Mouse (Mus musculus) cerebellum, postnatal 14 days (tissue): ENCODE results near the gene Tars2.

Experiments used
- DNase-seq, 2 experiments: peaks; one replicate each; pipeline ENCODE4 v3.0.0; 2021; ENCODE audit warnings: mixed read lengths in 2 of 2

The Tars2 gene

DNA sequence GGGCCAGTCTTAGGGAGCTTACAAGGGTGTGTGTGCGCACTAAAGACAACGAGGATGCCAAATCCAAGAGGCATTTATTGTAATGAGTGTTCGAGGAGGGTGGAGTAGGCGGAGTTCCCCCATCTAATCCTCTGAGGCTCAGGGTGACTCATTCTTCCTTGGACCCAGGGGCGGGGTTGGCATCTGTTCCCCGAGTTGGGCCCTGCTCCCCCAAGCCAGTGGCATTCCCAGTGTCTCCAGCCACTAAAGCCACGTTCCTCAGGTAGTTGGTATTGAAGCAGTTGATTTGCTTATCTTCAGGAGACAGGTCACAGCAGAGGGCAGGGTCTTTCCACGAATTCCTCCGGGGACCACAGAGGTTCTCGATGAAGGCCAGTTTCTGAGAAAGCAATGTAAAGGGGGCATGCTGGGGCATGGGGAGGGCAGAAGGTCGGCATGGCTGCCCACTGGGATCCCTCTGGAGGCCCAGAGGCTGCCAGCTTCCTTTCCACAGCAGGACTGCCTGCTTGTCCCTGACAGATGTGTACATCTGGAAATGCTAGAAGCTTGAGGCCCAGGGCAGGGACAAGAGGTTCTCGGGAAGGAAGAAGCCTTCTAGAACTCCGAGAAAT is 25.8 kb downstream of the Tars2 start:
- no peak for DNase-seq

DNA sequence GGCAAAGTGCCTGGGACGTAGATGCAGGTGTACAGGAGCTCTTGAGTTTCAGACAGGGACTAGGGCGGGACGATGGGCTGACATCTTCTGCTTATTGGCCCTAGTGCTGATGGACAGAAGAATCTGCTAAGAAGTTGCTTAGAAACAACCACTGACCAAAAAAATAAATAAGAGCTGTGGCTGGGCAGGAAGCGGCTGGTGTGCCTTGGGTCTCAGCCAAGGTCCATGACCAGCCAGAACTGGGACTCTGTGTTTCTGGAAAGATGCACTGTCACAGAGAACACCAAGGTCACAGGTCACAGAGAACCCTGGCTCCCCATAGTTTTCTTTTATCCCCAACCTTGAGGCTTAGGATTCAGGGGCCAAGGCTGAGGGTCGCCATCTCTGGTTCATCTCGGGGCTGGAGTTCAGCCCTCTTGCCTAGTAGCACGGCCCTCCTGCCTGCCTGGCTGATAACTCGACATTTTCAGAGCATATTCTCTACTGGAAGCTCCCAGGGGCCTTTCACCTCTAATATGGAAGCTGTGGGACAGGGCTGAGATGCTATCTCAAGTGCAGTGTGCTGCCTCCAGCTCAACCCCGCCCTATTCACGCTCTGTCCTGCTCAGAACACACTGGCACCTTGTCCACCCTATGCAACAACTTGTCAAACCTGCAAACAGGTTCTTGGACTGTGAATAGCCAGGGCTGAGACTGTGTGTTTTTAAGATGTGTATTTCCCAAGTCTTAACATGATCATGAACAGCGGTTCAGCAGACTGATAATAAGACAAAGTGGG is 27.1 kb downstream of the Tars2 start:
- peak in 1 of 2 experiments; percentile 21 for DNase-seq

DNA sequence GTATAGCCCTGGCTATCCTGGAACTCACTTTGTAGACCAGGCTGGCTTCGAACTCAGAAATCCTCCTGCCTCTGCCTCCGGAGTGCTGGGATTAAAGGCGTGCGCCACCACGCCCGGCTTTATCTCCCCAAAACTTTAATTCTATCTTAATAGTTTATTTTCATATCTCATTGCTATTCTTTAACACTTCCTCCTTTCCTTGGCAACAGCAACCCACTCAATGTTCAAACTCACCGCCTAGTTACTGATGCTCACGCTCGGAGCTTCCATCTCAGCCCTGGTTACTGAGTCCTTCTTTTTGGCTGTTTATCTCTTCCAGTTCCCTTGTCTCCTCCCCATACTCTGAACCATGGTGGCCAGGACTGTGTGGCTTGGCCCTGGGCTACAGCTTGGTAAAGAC is 27.7 kb downstream of the Tars2 start:
- no peak for DNase-seq

DNA sequence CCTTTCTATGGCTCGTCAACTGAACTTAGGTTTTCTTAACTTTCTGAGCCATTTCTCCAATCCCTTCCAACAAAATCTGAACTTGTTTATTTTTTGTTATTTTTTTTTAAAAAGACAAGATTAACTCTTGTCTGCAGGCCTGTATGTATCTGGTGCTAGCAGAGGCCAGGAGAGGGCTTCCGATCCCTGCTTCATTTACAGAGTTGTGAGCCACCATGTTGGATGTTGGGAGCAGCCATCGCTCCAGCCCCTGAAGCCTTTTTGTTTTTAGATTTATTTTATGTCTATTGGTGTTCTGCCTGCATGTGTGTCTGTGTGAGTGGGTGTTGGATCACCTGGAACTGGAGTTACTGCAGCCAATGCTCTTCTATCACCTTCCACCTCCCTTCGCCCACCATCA is 28.2 kb downstream of the Tars2 start:
- no peak for DNase-seq

DNA sequence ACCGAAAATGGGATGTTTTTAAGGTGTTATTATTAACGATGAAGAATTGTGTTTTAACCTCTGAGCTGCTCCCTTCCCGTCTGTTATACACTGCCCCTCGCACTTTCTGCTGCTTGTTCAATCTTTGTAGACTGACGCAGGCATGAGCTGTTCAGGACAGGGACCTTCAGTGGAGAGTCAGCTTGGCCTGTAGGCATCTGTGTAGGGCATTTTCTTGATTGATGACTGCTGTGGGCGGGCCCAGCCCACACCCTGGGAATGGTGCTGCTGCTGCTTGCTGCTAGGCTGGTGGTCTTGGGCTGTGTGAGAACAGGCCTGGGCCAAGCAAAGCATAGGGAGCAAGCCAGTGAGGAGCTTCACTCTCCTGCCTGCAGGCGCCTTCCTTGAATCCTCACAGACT is 29.6 kb downstream of the Tars2 start:
- no peak for DNase-seq

DNA sequence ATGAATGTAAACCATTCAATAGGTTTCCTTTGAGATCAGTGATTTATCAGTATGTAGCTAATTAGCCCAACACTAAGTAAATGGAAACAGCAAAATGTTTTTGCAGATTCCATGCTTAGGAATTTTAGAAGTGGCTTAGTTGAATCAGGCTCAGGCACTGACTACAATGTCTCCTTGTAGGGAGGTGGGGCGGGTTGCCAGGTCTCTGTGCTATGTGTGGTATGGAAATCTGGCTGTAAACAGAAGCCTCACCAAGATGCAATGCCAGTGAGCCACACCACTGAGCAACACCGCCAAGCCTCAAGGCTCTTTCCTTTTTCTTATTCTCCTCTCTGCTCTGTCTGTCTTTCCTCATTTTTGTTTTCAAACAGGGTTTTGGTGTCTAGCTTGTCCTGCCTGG is 31.1 kb downstream of the Tars2 start:
- DNase-seq: no peak

DNA sequence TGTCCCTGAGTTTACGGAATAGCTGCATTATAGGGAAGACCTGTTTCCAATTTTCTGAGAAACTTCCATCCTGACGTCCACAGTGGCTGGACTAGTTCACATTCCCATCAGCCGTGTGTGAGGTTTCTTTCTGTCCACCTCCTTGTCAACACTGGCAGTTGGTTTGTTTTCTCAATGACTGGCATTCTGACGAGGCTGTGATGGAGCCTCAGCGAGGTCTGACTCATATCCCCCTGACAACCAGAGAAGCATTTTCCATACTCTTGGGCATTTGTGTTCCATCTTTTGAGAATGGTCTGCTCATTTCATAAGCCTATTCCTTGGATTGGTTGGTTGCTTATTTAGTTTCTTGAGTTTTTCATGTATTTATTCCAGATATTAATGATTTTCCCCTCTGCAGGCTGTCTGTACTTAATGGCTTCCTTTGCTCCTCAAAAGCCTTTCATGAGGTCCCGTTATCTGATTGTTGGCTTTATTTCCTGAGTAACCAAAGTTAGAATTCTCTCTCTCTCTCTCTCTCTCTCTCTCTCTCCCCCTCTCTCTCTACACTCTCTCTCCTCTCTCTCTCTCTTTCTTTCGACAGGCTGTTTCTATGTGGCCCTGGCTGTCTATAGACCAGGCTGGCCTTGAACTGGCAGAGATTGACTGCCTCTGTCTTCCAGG is 33.2 kb downstream of the Tars2 start:
- no peak for DNase-seq

DNA sequence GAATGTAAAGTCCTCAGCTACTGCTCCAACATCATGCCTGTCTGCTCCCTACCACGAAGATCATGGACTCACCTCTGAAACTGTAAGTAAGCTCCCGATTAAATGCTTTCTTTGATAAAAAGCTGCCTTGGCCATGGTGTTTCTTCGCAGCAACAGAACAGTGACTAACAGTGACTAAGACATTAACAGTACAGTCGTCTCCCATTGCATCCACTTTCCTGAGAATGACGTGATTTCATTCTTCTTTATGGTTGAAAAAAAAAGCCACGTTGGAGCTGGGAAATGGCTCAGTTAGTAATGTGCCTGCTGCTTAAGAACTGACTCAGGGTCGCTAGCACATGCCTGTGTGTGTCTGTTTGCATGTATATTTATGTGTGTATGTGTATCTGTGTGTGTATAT is 34.1 kb downstream of the Tars2 start:
- no peak for DNase-seq

DNA sequence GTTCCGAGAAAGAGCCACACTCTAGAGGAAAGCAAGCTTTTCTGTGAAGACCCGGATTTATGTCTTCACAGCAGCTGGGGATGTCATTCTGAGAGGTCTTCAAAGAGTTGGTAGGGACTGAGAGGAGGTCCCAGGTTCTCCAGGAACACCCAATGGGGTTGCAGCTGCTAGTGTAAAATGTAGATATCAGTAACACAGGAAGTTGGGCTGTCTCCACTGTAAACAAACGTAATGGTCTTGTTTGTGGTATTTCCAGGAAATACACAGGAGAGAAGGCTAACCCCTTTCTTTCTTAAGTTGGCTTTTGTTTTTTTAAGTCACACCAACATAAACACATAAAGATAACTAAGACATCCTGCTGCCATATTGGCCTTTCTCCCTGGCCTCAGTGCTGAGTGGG is 37.6 kb downstream of the Tars2 start:
- no peak for DNase-seq

DNA sequence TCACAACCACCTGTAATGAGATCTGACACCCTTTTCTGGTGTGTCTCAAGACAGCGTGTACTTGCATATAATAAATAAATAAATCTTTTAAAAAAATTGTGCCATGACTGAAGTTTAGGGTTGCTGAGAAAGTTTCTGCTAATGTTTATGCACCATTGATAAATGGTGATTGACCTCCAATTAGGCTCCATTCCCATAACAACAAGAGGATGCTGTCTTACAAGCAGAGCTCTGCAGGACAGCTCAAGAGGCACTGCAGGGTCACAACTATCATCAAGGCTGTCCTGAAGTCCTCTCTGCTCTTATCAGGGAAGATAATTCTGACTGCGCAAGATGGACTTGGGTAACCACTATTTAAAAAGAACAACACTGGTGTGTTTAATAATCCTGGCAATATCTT is 41.9 kb downstream of the Tars2 start:
- no peak for DNase-seq

DNA sequence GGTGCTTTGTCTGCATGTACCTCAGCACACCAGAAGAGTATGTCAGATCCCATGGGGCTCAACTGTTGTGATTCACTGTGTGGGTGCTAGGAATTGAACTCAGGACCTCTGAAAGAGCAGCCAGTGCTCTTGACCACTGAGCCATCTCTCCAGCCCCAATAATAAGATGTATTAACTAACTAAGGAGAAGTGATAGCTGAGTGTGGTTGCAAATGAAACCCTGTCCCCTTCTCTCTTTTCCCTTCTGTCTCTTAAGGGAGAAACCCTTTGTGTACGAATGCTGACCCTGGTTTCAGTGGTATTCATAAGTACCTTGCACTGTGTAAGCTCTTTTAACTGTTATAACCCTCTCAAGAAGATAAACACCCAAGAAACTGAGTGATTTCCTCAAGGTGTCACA is 43.9 kb downstream of the Tars2 start:
- no peak for DNase-seq

DNA sequence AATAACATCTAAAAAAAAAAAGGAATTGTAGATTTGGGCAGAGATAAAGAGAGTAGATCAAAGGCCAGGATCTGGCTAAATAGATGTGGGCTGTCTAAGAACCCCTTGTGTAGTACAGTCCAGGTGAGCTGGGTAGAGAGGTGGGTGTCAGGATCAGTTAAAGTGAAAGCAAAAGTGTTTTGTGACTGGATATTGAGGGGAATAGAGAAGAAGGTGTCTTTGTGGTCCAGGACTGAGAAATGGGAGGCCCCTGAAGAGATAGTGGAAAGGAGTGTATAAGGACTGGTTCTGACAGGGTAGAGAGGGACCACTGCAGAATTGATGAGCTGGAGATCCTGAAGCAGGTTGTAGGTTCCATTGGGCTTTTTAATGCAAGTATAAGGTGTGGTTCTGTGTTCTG is 50.0 kb downstream of the Tars2 start:
- no peak for DNase-seq

DNA sequence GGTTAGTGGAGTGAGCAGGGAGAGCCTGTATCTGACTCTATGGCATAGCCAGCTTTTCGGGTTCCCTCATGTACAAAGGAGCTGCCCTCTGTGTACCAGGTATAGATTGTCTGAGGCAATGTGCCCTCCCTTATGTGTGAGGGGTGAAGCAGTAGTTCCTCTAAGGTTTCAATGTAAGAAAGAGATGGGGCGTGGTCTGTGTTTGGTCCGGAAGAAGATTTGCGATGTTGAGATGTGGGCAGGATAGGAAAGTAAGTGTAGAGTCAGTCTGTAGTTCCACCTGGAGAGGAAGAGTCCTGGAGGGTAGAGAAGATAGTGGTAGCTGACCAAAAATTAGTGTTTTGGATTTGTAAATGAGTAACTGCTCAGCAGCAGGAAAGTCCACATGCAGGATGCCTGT is 51.0 kb downstream of the Tars2 start:
- DNase-seq: no peak

DNA sequence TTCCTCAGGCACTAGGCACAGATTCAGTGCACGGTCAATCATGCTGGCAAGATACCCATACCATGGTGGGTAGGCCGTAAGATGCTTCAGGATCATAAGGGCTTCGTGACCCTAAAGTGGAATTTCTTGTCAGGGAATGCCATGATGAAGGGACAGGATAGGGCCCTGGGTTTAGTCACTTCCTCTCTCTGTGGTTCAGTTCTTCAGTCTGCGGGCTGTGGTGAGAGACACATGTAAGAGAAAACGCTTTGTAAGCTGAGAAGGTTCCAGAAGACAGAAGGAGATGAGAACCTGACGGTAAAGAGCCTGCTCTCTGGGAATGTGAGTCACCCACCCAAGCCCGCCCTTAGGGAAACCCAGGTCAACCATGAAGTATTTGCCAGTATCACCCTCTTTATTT is 52.5 kb downstream of the Tars2 start:
- DNase-seq: no peak

DNA sequence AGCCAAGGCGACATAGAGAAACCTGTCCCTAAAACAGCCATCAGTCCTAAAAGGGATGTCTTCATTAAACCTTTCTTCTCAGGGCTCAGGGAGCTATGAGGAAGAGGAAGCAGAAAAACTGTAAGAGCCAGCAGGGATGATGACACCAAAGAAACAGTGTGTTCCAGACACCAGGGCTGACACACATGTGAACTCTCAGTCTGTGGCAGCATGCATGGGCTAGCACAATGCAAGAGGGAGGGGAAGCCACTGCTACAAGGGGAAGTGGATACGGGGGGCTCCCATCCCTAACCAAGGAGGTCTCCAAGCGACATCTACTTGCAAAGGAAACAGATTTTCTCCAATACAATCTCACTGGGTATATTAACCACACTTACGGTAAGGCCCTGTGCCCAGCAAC is 53.7 kb downstream of the Tars2 start:
- no peak for DNase-seq

DNA sequence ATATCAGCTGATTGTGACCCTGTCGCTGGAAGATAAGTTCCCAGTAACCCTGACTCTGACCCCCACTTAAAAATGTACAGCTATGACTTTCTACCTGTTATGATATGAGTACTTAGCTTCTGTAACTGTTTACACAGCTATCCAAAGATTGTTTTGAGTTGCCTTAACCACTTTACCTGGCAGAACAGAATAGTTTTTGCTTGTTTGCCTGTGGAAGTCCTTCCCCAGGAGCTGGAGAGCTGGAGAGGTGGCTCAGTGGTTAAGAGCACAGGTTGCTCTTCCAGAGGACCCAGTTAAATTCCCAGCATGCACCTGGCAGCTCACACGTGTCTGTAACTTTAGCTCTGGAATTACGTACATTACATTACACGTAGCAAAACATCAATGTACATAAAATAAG is 55.4 kb downstream of the Tars2 start:
- no peak for DNase-seq

DNA sequence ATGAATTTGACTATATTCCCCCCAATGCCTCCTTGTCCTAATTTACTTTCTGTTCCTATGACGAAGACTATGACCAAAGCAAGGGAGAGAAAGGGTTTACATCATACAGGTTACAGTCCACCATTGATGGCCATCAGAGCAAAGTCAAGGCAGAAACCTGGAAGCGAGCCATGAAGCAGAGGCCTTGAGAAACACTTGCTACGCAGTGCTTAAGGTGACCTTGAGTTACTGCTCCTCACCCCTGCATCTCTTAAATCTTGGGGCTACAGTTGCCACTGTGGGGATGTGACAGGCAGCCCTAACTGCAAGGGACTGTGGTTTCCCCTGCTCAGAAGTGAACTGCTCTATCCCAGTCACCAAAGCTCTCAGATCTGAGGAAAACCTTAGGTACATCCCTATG is 56.7 kb downstream of the Tars2 start:
- no peak for DNase-seq

DNA sequence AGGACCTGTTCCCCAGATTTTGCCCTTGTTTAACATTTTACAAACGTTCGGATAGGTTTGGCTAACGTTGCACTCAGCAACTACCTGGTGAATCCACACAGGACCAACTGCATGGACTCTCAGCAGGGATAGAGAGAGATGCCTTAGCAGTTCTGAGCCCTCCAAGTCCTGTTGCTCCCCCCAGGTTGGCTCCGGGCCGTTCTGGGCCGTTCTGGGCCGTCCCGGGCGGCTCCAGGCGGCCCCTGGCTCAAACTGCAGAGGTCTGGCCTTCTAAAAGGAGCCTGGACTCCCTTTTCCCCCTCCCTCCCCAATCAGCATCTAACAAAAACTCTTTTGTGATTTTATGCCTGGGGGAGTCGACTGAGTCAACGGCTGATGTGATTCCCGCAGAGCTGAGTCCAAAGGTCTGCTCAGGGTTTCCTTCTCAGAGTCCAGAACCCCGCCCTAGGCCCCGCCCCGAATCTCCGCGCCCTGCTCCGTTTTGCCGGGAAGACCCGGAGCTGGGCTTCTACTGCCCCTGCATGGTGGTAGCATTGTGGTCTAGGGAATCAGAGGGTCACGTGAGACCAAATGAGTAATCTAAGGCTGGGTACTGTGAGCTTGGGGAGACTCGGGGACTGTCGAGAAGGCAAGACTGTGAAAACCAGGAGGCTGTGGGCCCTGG is 58.0 kb downstream of the Tars2 start:
- DNase-seq: peak; percentile 59 to 77

DNA sequence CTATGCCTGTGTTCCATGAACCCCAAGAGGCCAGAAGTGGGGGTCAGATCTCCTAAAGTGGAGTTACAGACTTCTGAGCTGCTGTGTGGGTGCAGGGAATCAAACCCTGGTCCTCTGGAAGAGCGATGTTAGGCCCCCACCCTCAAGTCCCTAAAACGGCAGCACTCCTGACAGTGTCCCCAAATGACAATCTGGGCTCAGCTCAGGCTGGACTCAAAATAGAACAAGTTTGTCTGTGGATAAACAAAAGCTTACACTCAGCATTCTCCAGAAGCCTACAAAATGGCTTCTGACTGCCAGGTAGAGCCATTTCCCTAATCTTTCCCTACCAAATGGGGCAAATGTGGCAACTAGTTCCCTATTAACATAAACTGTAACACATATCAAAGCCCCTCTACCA is 58.9 kb downstream of the Tars2 start:
- DNase-seq: no peak

DNA sequence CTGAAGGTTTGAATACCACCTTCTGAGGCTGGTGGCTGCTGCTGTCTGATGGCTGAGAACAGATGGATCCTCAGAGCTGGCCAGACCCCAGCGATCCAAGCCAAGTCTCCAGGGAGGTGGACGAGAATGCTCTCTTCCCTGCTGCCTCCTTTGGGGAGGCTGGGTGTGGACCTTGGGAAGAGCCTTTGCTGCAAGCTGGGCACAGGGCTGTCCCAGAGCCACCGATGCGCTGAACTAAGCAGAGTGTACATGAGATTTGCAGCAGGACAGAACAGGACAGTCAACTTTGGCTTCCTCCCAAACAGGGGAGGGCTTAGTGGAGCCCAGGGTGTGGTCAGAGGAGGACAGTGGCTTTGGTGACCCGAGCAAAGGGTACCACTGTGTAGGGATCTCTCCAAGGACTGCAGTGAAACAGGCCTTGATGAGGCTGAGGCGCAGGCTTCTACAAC is 59.7 kb downstream of the Tars2 start:
- peak; percentile 76 to 81 for DNase-seq

DNA sequence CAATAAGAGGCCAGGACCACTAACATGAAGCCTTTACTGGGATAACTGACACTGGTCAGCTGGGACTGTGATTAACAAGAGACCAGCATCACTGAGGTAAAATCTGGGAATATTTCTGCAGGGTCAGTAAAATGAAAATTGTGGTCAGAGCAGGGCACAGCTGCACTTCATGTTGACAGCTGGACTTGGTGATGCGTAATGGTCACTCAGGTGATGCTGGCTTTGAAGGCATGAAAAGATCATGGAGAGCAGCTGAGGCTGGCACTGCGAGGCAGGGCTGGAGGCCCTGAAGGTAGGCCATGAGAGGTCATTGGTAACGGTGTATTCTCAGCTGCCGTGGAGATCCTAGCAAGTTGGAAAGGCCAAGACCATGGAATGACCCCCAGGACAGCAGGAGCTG is 61.7 kb downstream of the Tars2 start:
- DNase-seq: no peak

DNA sequence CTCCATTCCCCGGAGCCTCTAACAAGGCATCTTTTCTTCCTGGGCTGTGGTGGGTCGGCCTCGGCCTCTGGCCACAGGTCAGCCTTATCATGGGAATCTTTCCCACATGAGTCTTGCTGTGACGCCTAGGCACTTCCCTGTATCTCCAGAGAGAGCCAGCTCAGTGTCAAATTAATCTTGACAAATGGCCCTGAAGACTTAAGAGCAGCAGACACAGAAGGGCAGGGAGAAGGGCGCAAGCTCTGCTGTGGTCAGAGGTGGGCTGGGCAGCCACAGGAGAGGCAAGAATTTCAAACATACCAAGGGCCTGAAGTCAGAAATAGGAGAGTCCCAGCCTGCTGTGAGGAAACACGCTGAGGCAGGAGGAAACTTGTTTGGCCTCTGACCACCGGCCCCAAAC is 63.6 kb downstream of the Tars2 start:
- DNase-seq: no peak

DNA sequence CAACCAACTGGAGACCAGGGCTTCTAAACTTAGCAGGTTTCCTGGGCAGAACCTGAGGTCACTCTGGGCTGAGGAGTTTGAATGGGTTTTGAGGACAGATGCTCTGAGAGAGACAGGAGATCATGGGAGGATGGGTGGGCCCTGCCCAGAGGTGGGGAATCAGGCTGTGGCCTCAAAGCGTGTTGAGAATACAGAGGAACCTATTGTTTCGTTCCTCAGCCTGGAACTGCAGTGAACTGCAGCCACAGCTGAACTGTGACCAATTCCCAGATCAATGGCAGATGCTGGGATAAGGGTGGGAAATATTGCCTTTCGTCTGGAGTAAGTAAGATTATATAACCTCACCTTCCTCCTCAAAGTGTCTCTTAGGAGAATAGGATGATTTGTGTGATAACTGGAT is 64.2 kb downstream of the Tars2 start:
- DNase-seq: no peak
